In the genomic region with DNA sequence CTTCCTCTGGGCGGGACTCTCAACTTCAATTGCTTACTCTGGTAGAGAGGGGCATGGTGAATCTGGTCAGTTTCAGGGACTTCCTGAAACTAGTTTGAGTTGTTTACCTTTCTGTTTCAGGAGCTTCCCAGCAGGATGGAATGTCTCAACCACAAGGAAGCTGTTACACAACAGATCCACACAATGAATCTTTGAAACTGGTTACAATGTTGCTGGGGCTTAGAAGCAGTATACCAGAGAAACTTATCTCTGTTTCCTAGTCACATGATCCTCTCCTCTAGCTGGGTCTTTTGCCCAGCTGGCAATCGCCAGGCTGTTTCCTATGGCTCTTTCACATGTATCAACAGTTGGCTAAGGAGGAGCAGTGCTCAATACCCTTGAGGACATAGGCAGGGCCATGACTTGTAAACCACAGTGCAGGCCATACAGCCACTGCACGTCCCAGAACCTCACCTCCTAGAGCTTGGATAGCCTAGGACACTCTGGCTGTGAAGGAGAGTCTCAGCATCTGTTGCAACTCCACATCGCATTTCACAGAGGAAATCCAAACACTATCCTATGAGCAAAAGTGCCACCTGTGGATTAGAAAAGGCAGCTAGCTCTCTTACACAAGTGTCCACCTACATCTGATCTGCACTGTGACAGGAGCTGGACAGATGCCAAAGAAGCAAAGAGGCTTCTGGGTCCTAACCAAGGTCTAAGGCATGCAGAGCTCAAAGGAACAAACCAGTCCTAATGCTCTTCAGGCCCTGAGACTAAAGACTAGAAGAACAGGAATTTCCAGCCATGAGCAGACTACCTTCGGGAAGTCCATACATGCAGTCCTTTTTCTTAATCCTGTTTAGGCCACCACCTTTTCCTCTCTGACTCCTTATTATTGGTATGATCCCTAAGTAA, we compare ENCODE assay signal across 9 mouse cellular contexts. TPM values are rescaled to one million over a fixed set of nuclear protein-coding genes. Genes with fewer than 3 reads are reported as not detected.
DNase-seq lines count a peak whose midpoint lies in the region.
"Had no signal": no experiment of that assay in that cellular context is flagged by ENCODE, and none has a peak within 500 bp of the region (broad histone marks: within the 10 kb centered on the region; RNA-seq: fewer than 3 reads in every experiment).

No protein-coding gene starts in this region.

- peak; percentile 49 for DNase-seq in kidney, adult 11 months
- DNase-seq in kidney, postnatal 4 days, result no peak
- peak; percentile 31 for DNase-seq in thymus, postnatal 0 days (ENCODE audit: low spot score)
- no peak for DNase-seq in thymus, postnatal 4 days
- DNase-seq in kidney, postnatal 25 days, result peak; percentile 43 to 62
- DNase-seq in layer of hippocampus, postnatal 36 days, result no peak
- DNase-seq in adrenal gland, postnatal 4 days (ENCODE audit: low spot score in 2 of 2), result no peak
- DNase-seq: cerebellum, postnatal 25 days had no signal

RNA-seq across cellular contexts. Expression of gene Osbpl3, which starts 14.8 kb away (rescaled TPM):
- polyA plus RNA-seq in thymus, postnatal 0 days (2015; fragmentation: Nextera tagmentation; extraction: Ambion mirVana), result 6.5 and 7.7 TPM in 2 replicates
- total RNA-seq in layer of hippocampus, postnatal 36 days (2021), result 10 to 100 TPM; 18.2 to 22.5 TPM
- 10 to 100 TPM; 56.0 to 58.5 TPM for total RNA-seq in adrenal gland, postnatal 4 days (2021)
- polyA plus RNA-seq: erythroblast, embryonic 14.5 days had no signal

Comparison
In these comparisons a context has a peak if more than half of its experiments do, and no peak if none do; other contexts are left out.
1. DNase-seq: peak in kidney, adult 11 months (single experiment), thymus, postnatal 0 days (single experiment) and kidney, postnatal 25 days (2 of 2); none in kidney, postnatal 4 days (0 of 2), thymus, postnatal 4 days (single experiment), layer of hippocampus, postnatal 36 days (0 of 2) and adrenal gland, postnatal 4 days (0 of 2).